Mouse (Mus musculus) MEL (cell line): ENCODE results near the gene Ppt2. TPM values are rescaled to one million over a fixed set of nuclear protein-coding genes. Genes with fewer than 3 reads are reported as not detected.

Experiments used
- DNase-seq: peaks from one replicate; pipeline ENCODE4 v3.0.0; 2011; ENCODE audit warnings: low read depth, low spot score
- H3K27ac ChIP-seq: 2 replicates; pipeline ENCODE4 v1.5.1; 2012; ENCODE audit warnings: low read depth, mild to moderate bottlenecking, control low read depth, low read length, moderate library complexity; ENCODE audit not compliant: control insufficient read depth
- H3K27me3 ChIP-seq, 2 experiments: fragments of 150-350 bp in 1 of 2; sonication (generic) in 1 of 2; 2 replicates each; pipeline ENCODE4 v1.6.1; 2012; ENCODE audit warnings: low read length in 2 of 2, mild to moderate bottlenecking in 2 of 2, improper control_type of control experiment in 1 of 2, moderate library complexity in 1 of 2; ENCODE audit not compliant: insufficient read depth in 2 of 2, control insufficient read depth in 1 of 2
- H3K36me3 ChIP-seq, 2 experiments: 2 replicates each; pipeline ENCODE4 v1.6.1; 2012 to 2014; ENCODE audit warnings: low read length in 2 of 2, improper control_type of control experiment in 1 of 2, inconsistent platforms in 1 of 2, mild to moderate bottlenecking in 1 of 2; ENCODE audit not compliant: insufficient read depth in 2 of 2, control insufficient read depth in 1 of 2
- H3K4me1 ChIP-seq, 2 experiments: fragments of 150-350 bp in 1 of 2; sonication (generic) in 1 of 2; 2 replicates each; pipeline ENCODE4 v1.6.1; 2012; ENCODE audit warnings: low read length in 2 of 2, improper control_type of control experiment in 1 of 2, mild to moderate bottlenecking in 1 of 2; ENCODE audit not compliant: insufficient read depth in 2 of 2, control insufficient read depth in 1 of 2
- H3K4me3 ChIP-seq, 2 experiments: fragments of 150-350 bp in 1 of 2; sonication (generic) in 1 of 2; 2 replicates each; pipeline ENCODE4 v1.5.1; 2012; ENCODE audit warnings: low read depth in 2 of 2, low read length in 2 of 2, mild to moderate bottlenecking in 2 of 2, moderate library complexity in 2 of 2, control low read depth in 1 of 2, improper control_type of control experiment in 1 of 2; ENCODE audit not compliant: control insufficient read depth in 1 of 2, insufficient read depth in 1 of 2
- H3K79me2 ChIP-seq: 2 replicates; pipeline ENCODE4 v1.6.1; 2012; ENCODE audit warnings: mild to moderate bottlenecking, low read length, moderate library complexity; ENCODE audit not compliant: control insufficient read depth, poor library complexity, insufficient read depth
- H3K9ac ChIP-seq: 2 replicates; pipeline ENCODE4 v1.6.1; 2012; ENCODE audit warnings: low read depth, mild to moderate bottlenecking, control low read depth, low read length, moderate library complexity; ENCODE audit not compliant: control insufficient read depth, poor library complexity, severe bottlenecking
- H3K9me3 ChIP-seq: fragments of 150-350 bp; sonication (generic); replicated peaks from 2 replicates; pipeline ENCODE4 v1.6.1; 2012; ENCODE audit warnings: mild to moderate bottlenecking, low read length, improper control_type of control experiment, moderate library complexity; ENCODE audit not compliant: insufficient read depth
- E2F4 ChIP-seq: IDR thresholded peaks from 2 replicates; pipeline ENCODE4 v1.6.1; 2011; ENCODE audit warnings: low read depth, low read length, improper control_type of control experiment, borderline replicate concordance
- ELF1 ChIP-seq: IDR thresholded peaks from 2 replicates; pipeline ENCODE4 v1.6.1; 2014; ENCODE audit warnings: low read depth, mild to moderate bottlenecking, inconsistent platforms, low read length, improper control_type of control experiment, moderate library complexity
- EP300 ChIP-seq, 2 experiments: IDR thresholded peaks; 2 replicates each; pipeline ENCODE4 v1.6.1; 2011; ENCODE audit warnings: improper control_type of control experiment in 2 of 2, low read length in 2 of 2, low read depth in 1 of 2, mild to moderate bottlenecking in 1 of 2
- MAFK ChIP-seq: IDR thresholded peaks from 2 replicates; pipeline ENCODE4 v1.6.1; 2011; ENCODE audit warnings: low read depth, mild to moderate bottlenecking, low read length, improper control_type of control experiment, borderline replicate concordance
- MAX ChIP-seq: IDR thresholded peaks from 2 replicates; pipeline ENCODE4 v1.6.1; 2011; ENCODE audit warnings: low read length, improper control_type of control experiment
- MXI1 ChIP-seq: IDR thresholded peaks from 2 replicates; pipeline ENCODE4 v1.6.1; 2011; ENCODE audit warnings: mild to moderate bottlenecking, low read depth, low read length, improper control_type of control experiment
- POLR2AphosphoS5 ChIP-seq: IDR thresholded peaks from 2 replicates; pipeline ENCODE4 v1.6.1; 2012; ENCODE audit warnings: low read depth, borderline replicate concordance, mild to moderate bottlenecking, inconsistent platforms, low read length, moderate library complexity, mixed read lengths
- RAD21 ChIP-seq: IDR thresholded peaks from 2 replicates; pipeline ENCODE4 v1.6.1; 2011; ENCODE audit warnings: mild to moderate bottlenecking, low read depth, low read length, improper control_type of control experiment
- SIN3A ChIP-seq: IDR thresholded peaks from 2 replicates; pipeline ENCODE4 v1.6.1; 2012; ENCODE audit warnings: low read length, improper control_type of control experiment, inconsistent platforms
- SMC3 ChIP-seq: IDR thresholded peaks from 2 replicates; pipeline ENCODE4 v1.6.1; 2011; ENCODE audit warnings: low read depth, low read length, improper control_type of control experiment
- TCF12 ChIP-seq: IDR thresholded peaks from 2 replicates; pipeline ENCODE4 v1.6.1; 2014; ENCODE audit warnings: low read depth, mild to moderate bottlenecking, inconsistent platforms, low read length, improper control_type of control experiment, moderate library complexity
- USF1 ChIP-seq: IDR thresholded peaks from 2 replicates; pipeline ENCODE4 v1.6.1; 2014; ENCODE audit warnings: low read depth, mild to moderate bottlenecking, inconsistent platforms, low read length, improper control_type of control experiment, moderate library complexity
- USF2 ChIP-seq, 2 experiments: IDR thresholded peaks; 2 replicates each; pipeline ENCODE4 v1.6.1; 2011 to 2012; ENCODE audit warnings: improper control_type of control experiment in 2 of 2, low read length in 2 of 2, borderline replicate concordance in 1 of 2, inconsistent platforms in 1 of 2, low read depth in 1 of 2, mild to moderate bottlenecking in 1 of 2; ENCODE audit not compliant: insufficient read depth in 1 of 2
- ZC3H11A ChIP-seq: IDR thresholded peaks from 2 replicates; pipeline ENCODE4 v1.6.1; 2012; ENCODE audit warnings: low read depth, mild to moderate bottlenecking, inconsistent platforms, low read length, improper control_type of control experiment
- ZKSCAN1 ChIP-seq: IDR thresholded peaks from 2 replicates; pipeline ENCODE4 v1.6.1; 2012; ENCODE audit warnings: low read depth, mild to moderate bottlenecking, inconsistent platforms, low read length, improper control_type of control experiment, moderate library complexity
- ZMIZ1 ChIP-seq: IDR thresholded peaks from 2 replicates; pipeline ENCODE4 v1.6.1; 2012; ENCODE audit warnings: low read depth, mild to moderate bottlenecking, inconsistent platforms, low read length, improper control_type of control experiment, moderate library complexity
- polyA plus RNA-seq, 2 experiments: library from polyadenylated mRNA; stranded (reverse) in 1 of 2; unstranded in 1 of 2; fragments of >175 nt in 1 of 2; fragments of >200 nt in 1 of 2; gene quantifications; 2 replicates each; pipeline versions ENCODE4 v1.2.1 to v1.2.4; 2012; ENCODE audit warnings: low replicate concordance in 2 of 2, low read depth in 1 of 2; ENCODE audit not compliant: insufficient read length in 2 of 2, insufficient read depth in 1 of 2, missing spikeins in 1 of 2
- total RNA-seq: library from RNA; depleted of rRNA; stranded (reverse); fragments of 300-350 nt; gene quantifications from 2 replicates; pipeline ENCODE4 v1.2.3, GENCODE M21; 2012

Ppt2 gene
- total and polyA plus RNA-seq, 3 experiments, result 29.2 to 147 (median 67.1) TPM

GRCm38 (mm10) chr17:34586796-34587422 is 41.4 kb downstream of the Ppt2 start:
- peak; percentile 91 for DNase-seq
- H3K4me1 ChIP-seq, result peaks cover 11 to 35% of the 10 kb centered on the region in 2 experiments

GRCm38 (mm10) chr17:34585877-34586771 is 42.2 kb downstream of the Ppt2 start:
- Histone ChIP-seq H3K9ac (peak overlapping the region; percentile 92), H3K27ac (no peak overlapping the region)
- DNase-seq, result no peak

More at GRCm38 (mm10) chr17:34586796-34587422, 41.4 kb downstream of the Ppt2 start:
- Histone ChIP-seq H3K4me3 (peak overlapping the region; percentile 92 to 99), H3K27me3 (no peaks in the 10 kb centered on the region), H3K36me3 (peaks cover 0 to 27% of the 10 kb centered on the region in 2 experiments; a peak in 2 of 4 replicates), H3K79me2 (peaks cover 9% of the 10 kb centered on the region; the same call in 1 of the 2 replicates), H3K9ac (peak overlapping the region; percentile 92), H3K9me3 (no peaks in the 10 kb centered on the region), H3K27ac (peak overlapping the region; percentile 65)
- TF ChIP-seq USF2 (IDR thresholded peaks at IDR 0.05; ENCODE audit: borderline replicate concordance in 1 of 2, insufficient read depth in 1 of 2, low read depth in 1 of 2, low read length in 2 of 2), result no peak
- TF ChIP-seq E2F4, result 0 out of 2 replicates have a peak, but pooled peaks have one; percentile 21
- no peak for TF ChIP-seq ELF1
- TF ChIP-seq MAX, result peak; percentile 35
- no peak for TF ChIP-seq POLR2AphosphoS5
- TF ChIP-seq ZKSCAN1, result no peak
- 0 out of 2 replicates have a peak, but pooled peaks have one; percentile 16 for TF ChIP-seq USF1
- peak; percentile 73 for TF ChIP-seq MXI1
- TF ChIP-seq SIN3A, result peak; percentile 28; the same call in 1 of the 2 replicates

GRCm38 (mm10) chr17:34585121-34585520 is 43.2 kb downstream of the Ppt2 start:
- Histone ChIP-seq H3K27me3 (no peaks in the 10 kb centered on the region), H3K79me2 (peaks cover 9% of the 10 kb centered on the region; the same call in 1 of the 2 replicates), H3K27ac (no peak overlapping the region), H3K36me3 (peaks cover 0 to 18% of the 10 kb centered on the region in 2 experiments; a peak in 2 of 4 replicates), H3K4me3 (no peak overlapping the region), H3K9ac (no peak overlapping the region), H3K4me1 (peaks cover 7 to 21% of the 10 kb centered on the region in 2 experiments), H3K9me3 (no peaks in the 10 kb centered on the region)
- no peak for DNase-seq
- TF ChIP-seq EP300 (IDR thresholded peaks at IDR 0.05; ENCODE audit: low read depth in 1 of 2, low read length in 2 of 2) (no peak), ZMIZ1 (no peak), RAD21 (no peak), E2F4 (no peak), USF1 (no peak), SMC3 (no peak), ZC3H11A (no peak), SIN3A (no peak), USF2 (IDR thresholded peaks at IDR 0.05; ENCODE audit: borderline replicate concordance in 1 of 2, insufficient read depth in 1 of 2, low read depth in 1 of 2, low read length in 2 of 2) (no peak), TCF12 (no peak)
- TF ChIP-seq, all 39 proteins: peak for 0

More at GRCm38 (mm10) chr17:34585877-34586771, 42.2 kb downstream of the Ppt2 start:
- Histone ChIP-seq H3K36me3 (peaks cover 0 to 24% of the 10 kb centered on the region in 2 experiments; a peak in 2 of 4 replicates), H3K27me3 (no peaks in the 10 kb centered on the region), H3K79me2 (peaks cover 9% of the 10 kb centered on the region; the same call in 1 of the 2 replicates), H3K4me1 (peaks cover 8 to 30% of the 10 kb centered on the region in 2 experiments), H3K4me3 (peak overlapping the region; percentile 92 to 99), H3K9me3 (no peaks in the 10 kb centered on the region)
- TF ChIP-seq MAFK, result no peak
